Mouse (Mus musculus): ENCODE results near the gene Nrp2.

GRCm38 (mm10) chr1:62665771-62666730 lies 37.0 kb upstream of the Nrp2 start:
- TF ChIP-seq CTCF (IDR thresholded peaks at IDR 0.05; ENCODE audit: control insufficient read depth, insufficient read depth, insufficient replicate concordance, low read depth, low read length) (no peak), POLR2A (IDR thresholded peaks at IDR 0.05; ENCODE audit: control insufficient read depth, low read depth, low read length) (no peak)
